Mouse (Mus musculus) testis, adult 2 months (tissue): ENCODE measurements around the gene Epor. TPM values are rescaled to one million over a fixed set of nuclear protein-coding genes. Genes with fewer than 3 reads are reported as not detected.

Experiments used
- H3K27ac ChIP-seq: fragments of 200-500 bp; 2 replicates; pipeline ENCODE4 v1.5.1; 2012; ENCODE audit warnings: low read depth, low read length; ENCODE audit not compliant: control insufficient read depth, insufficient read depth
- H3K27me3 ChIP-seq: fragments of 200-500 bp; 2 replicates; pipeline ENCODE4 v1.6.1; 2012; ENCODE audit warnings: mild to moderate bottlenecking, low read length, moderate library complexity; ENCODE audit not compliant: control insufficient read depth, insufficient read depth
- H3K36me3 ChIP-seq: fragments of 200-500 bp; 2 replicates; pipeline ENCODE4 v1.6.1; 2012; ENCODE audit warnings: mild to moderate bottlenecking, low read length; ENCODE audit not compliant: control insufficient read depth, insufficient read depth
- H3K4me1 ChIP-seq: fragments of 200-500 bp; 2 replicates; pipeline ENCODE4 v1.6.1; 2012; ENCODE audit warnings: low read length; ENCODE audit not compliant: control insufficient read depth, insufficient read depth
- H3K4me3 ChIP-seq: fragments of 200-500 bp; 2 replicates; pipeline ENCODE4 v1.5.1; 2012; ENCODE audit warnings: low read depth, mild to moderate bottlenecking, low read length, moderate library complexity, mixed read lengths; ENCODE audit not compliant: control insufficient read depth
- CTCF ChIP-seq: fragments of 200-500 bp; IDR thresholded peaks from 2 replicates; pipeline ENCODE4 v1.5.1; 2012; ENCODE audit warnings: low read depth, mild to moderate bottlenecking, inconsistent platforms, low read length, moderate library complexity; ENCODE audit not compliant: control insufficient read depth, insufficient read depth, insufficient replicate concordance
- POLR2A ChIP-seq: fragments of 200-500 bp; IDR thresholded peaks from 2 replicates; pipeline ENCODE4 v1.6.1; 2012; ENCODE audit warnings: low read depth, mild to moderate bottlenecking, inconsistent platforms, low read length, moderate library complexity; ENCODE audit not compliant: control insufficient read depth
- polyA plus RNA-seq: library from polyadenylated mRNA; depleted of rRNA; stranded (reverse); fragments of >200 nt; gene quantifications from 2 replicates; pipeline ENCODE4 v1.2.3, GENCODE M21; 2012; rRNA removed

The Epor gene
- polyA plus RNA-seq, 1 experiment = 1.5 TPM

DNA sequence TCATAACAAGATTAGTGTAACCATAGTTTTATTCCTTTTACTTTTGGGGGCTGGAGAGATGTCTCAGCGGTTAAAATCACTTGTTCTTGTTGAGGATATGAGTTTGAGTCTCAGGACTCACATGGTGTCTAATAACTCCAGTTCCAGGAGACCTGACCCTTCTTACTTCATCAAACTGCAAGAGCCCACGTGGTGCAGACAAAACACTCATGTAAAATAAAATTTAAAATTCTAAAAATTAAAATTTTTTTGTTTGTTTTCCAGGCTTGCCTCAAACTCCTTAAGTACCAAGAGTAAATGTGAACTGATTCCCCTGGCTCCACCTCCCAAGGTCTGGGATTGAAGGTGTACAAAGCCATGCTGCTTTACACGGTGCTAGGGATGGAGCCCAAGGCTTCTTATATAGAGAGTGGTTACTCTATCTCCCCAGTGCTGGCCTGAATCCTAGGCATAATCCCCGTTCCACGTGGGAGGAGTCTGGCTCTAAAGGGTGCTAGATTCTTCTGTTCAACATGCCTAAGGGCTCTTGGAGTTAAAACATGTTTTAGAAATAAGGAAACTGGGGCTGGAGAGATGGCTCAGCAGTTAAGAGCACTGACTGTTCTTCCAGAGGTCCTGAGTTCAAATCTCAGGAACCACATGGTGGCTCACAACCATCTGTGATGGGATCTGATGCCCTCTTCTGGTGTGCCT is 44.5 kb downstream of the Epor start:
- TF ChIP-seq CTCF = no peak
- no peak for TF ChIP-seq POLR2A
- Histone ChIP-seq H3K27ac (no peak overlapping the region; the same call in 1 of the 2 replicates), H3K27me3 (no peaks in the 10 kb centered on the region), H3K36me3 (no peaks in the 10 kb centered on the region), H3K4me3 (no peak overlapping the region), H3K4me1 (peaks cover 10% of the 10 kb centered on the region)

DNA sequence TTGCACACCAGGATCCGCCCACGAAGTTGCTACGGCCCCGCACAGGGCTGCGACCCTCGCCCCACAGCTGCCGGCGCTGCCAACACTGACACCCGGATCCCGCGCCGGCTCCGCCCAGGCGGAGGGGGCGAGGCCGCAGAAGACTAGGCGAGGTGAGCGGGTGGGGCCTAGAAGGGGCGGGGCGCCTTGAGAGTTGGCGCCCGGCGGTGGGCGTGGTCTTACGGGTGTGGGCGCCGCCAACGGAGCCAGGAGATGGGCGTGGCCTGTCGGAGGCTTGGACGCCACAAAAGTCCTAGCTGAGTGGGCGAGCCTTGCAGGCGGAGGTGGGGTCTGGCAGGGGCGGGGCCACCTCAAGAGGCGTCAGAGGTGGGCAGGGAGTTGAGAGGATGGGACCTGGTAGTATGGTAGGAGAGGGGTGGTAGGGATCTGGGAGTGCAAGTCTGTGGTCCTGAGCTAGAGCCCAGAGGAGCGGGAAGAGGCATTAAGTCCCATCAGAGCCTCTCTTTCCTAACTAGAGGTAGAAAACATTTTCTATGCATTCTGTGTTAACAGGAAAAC is 45.2 kb downstream of the Epor start, which contains the start of gene Rab3d:
TSS of gene Rab3d (minus strand) at position 158 of the 558 bp plus-strand sequence.
- H3K27me3 ChIP-seq = no peaks in the 10 kb centered on the region
- H3K4me1 ChIP-seq = peaks cover 10% of the 10 kb centered on the region
- no peaks in the 10 kb centered on the region for H3K36me3 ChIP-seq
- TF ChIP-seq CTCF (no peak), POLR2A (no peak; the same call in 1 of the 2 replicates)
- H3K27ac ChIP-seq = peak within 1 kb of the TSS; percentile 12; the same call in 1 of the 2 replicates
- H3K4me3 ChIP-seq = peak within 1 kb of the TSS; percentile 88

DNA sequence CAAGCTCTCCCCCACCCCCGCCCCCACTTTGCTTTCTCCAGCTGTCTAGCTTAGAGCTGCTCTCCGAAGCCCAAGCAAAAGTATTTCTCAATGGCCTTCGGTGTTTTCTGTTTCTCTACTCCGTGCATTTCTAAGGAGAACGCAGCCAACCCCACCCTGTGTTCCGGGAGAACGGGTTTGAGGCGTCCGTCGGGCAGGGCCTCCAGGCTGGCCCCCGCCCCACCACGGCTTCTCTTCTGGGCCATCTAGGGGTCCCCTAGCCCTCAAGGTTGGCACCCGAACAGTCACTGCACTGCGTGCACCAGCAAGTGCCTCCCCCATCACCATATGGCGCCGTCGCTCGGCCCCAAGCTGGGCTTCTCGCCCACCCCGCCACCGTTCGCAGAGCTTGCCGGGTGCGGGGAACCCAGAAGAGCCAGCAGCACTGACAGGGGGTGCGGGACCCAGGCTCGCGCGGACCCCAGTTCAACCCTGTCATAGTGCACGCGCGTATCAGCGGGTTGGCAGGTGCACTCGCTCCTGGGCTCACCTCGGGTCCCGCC is 45.7 kb downstream of the Epor start:
- Histone ChIP-seq H3K4me3 (peak overlapping the region; percentile 88), H3K27ac (0 out of 2 replicates have a peak overlapping the region, but pooled peaks have one; percentile 12), H3K36me3 (no peaks in the 10 kb centered on the region), H3K27me3 (no peaks in the 10 kb centered on the region), H3K4me1 (peaks cover 10% of the 10 kb centered on the region)
- no peak for TF ChIP-seq POLR2A

DNA sequence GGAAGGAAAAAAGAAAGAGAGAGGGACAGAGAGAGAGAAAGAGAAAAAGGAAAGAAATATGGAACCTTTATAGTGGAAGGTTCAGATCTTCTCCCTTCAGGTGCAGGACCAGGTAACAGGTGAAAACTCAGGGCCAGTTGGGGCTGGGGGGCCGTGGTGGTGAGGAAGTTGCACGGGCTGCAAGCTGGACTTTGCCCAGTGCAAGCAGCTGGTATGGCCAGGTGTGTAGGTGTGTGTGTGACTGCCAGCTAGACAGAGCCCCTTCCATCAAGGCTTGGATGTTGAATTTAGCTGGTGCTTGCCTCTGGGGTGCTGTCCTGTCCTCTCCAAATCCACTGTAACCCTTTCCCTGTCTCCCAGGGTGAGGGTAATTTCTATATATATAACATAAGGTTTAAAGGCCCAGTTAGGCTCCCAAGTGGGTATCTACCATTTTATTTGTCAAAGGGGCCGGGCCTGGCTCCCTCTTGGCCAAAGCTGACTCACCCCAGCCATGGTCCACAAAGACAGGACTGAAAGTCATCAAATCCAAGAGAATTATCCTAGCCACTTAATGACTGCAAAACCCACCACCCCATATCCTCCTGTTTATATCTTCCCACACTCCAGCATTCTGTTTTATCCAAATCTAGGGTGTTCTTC is 46.3 kb downstream of the Epor start:
- H3K4me3 ChIP-seq = no peak overlapping the region; the same call in 1 of the 2 replicates
- TF ChIP-seq CTCF = no peak
- TF ChIP-seq POLR2A = no peak

DNA sequence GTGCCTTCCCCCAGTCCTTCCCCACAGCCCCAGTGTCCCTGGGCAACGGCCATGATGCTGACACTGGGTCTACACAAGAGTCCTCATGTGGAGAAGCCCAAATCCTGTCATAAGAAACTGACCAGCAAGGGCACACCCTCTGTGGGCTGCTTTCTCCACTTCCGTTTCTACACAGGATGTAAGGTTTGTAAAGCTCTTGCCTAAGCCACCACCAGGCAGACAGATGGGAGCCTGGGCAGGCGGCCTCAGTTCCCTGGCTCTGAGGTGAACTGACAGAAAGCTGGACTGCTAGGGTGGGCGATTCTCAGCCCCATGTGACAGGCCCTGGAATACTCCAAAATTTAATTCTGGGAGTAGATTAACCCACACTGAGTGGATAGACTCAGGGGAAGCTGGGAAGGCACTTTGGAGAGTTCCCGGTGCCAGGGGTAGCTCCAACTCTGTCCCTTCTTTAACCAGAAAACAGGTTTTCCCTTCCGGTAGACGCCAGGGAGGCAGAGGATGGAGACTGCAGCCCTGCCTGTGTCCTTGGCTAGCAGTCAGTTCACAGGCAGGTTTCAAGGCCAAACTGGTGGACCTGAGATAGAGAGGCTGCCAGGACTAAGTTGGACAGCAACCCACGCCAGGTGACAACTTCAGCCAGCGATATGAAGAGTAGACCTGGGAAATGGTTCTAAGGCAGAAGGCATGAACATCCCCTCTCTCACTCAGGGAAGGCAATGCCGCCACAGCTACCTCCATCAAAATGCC is 53.7 kb downstream of the Epor start:
- no peak overlapping the region for H3K27ac ChIP-seq
- TF ChIP-seq CTCF = no peak
- TF ChIP-seq POLR2A = no peak
- no peak overlapping the region for H3K4me3 ChIP-seq
- no peaks in the 10 kb centered on the region for H3K4me1 ChIP-seq
- no peaks in the 10 kb centered on the region for H3K27me3 ChIP-seq
- H3K36me3 ChIP-seq = no peaks in the 10 kb centered on the region

More for the DNA sequence above, 46.3 kb downstream of the Epor start:
- peaks cover 10% of the 10 kb centered on the region for H3K4me1 ChIP-seq
- H3K27me3 ChIP-seq = no peaks in the 10 kb centered on the region
- no peak overlapping the region for H3K27ac ChIP-seq
- H3K36me3 ChIP-seq = no peaks in the 10 kb centered on the region

Other genes starting within 250 kb of the Epor start
- gene Ldlr, start 240.0 kb downstream of the Epor start, polyA plus RNA-seq = 2.9 TPM in 2 replicates
- gene Spc24, start 203.2 kb downstream of the Epor start, polyA plus RNA-seq = 16.5 and 17.1 TPM in 2 replicates
- 6.7 and 6.9 TPM in 2 replicates for gene Kank2, start 164.8 kb downstream of the Epor start, polyA plus RNA-seq
- not detected in 2 replicates for gene Angptl8, start 128.0 kb downstream of the Epor start, polyA plus RNA-seq
- gene Dock6, start 110.9 kb downstream of the Epor start, polyA plus RNA-seq = 41.5 and 46.0 TPM in 2 replicates
- gene Rab3d, start 45.3 kb downstream of the Epor start, polyA plus RNA-seq = 21.2 and 22.7 TPM in 2 replicates
- 72.0 and 74.9 TPM in 2 replicates for gene Ccdc159, start 36.0 kb downstream of the Epor start, polyA plus RNA-seq
- 296 and 312 TPM in 2 replicates for gene Tmem205, start 36.0 kb downstream of the Epor start, polyA plus RNA-seq
- 33.3 and 39.3 TPM in 2 replicates for gene Plppr2, start 26.5 kb downstream of the Epor start, polyA plus RNA-seq
- gene Swsap1, start 7.8 kb downstream of the Epor start, polyA plus RNA-seq = 4.7 and 5.1 TPM in 2 replicates
- gene Rgl3, start 25.9 kb upstream of the Epor start, polyA plus RNA-seq = 3.9 and 5.2 TPM in 2 replicates
- 38.5 and 46.0 TPM in 2 replicates for gene Ccdc151, start 39.1 kb upstream of the Epor start, polyA plus RNA-seq
- gene Prkcsh, start 39.3 kb upstream of the Epor start, polyA plus RNA-seq = 41.2 and 43.3 TPM in 2 replicates
- 1.8 and 1.9 TPM in 2 replicates for gene Elavl3, start 88.5 kb upstream of the Epor start, polyA plus RNA-seq
- gene Gm49318, start 107.8 kb upstream of the Epor start, polyA plus RNA-seq = not detected in 2 replicates
- gene Zfp653, start 107.9 kb upstream of the Epor start, polyA plus RNA-seq = 43.1 and 44.9 TPM in 2 replicates
- gene Ecsit, start 121.9 kb upstream of the Epor start, polyA plus RNA-seq = 71.6 and 72.6 TPM in 2 replicates
- 5.8 and 22.3 TPM in 2 replicates for gene Cnn1, start 135.7 kb upstream of the Epor start, polyA plus RNA-seq
- 1,299 and 1,403 TPM in 2 replicates for gene Elof1, start 153.7 kb upstream of the Epor start, polyA plus RNA-seq
- 8.2 and 10.7 TPM in 2 replicates for gene Acp5, start 172.2 kb upstream of the Epor start, polyA plus RNA-seq
- gene Pigyl, start 193.3 kb upstream of the Epor start, polyA plus RNA-seq = 64.8 and 73.5 TPM in 2 replicates
- 0.05 and 0.16 TPM in 2 replicates for gene Zfp872, start 224.6 kb upstream of the Epor start, polyA plus RNA-seq